Mouse (Mus musculus): ENCODE measurements at regions not wholly inside any gene's neighbourhood (a gene's known extent, or its start where the extent isn't known, plus 50 kb on each side); places are given as distances from the start of the nearest gene placed in this dataset.

- H3K4me1 ChIP-seq, result no peaks in the 10 kb centered on the region
- no peaks in the 10 kb centered on the region for H3K9me3 ChIP-seq
- no peaks in the 10 kb centered on the region for H3K36me3 ChIP-seq
- H3K4me3 ChIP-seq, result no peak overlapping the region
- no peak for DNase-seq (ENCODE audit: low spot score)
- no peaks in the 10 kb centered on the region for H3K27me3 ChIP-seq (ENCODE audit: insufficient read depth, poor library complexity, severe bottlenecking)
- WGBS, result 86% methylated on average over 3 of the region's 3 CpGs
- H3K27ac ChIP-seq, result no peak overlapping the region
These were observed 300.0 kb downstream of the Emp1 start for GRCm38 (mm10) chr6:135662386-135662785.

- Histone ChIP-seq H3K27me3 (ENCODE audit: insufficient read depth, poor library complexity, severe bottlenecking) (no peaks in the 10 kb centered on the region), H3K4me1 (no peaks in the 10 kb centered on the region), H3K27ac (no peak overlapping the region), H3K4me3 (no peak overlapping the region), H3K9me3 (no peaks in the 10 kb centered on the region), H3K36me3 (no peaks in the 10 kb centered on the region)
- WGBS, result 67% methylated on average over 4 of the region's 4 CpGs
- no peak for DNase-seq (ENCODE audit: low spot score)
These were observed 300.6 kb downstream of the Emp1 start for GRCm38 (mm10) chr6:135662801-135663537.
